Mouse (Mus musculus): ENCODE measurements at regions not wholly inside any gene's neighbourhood (a gene's known extent, or its start where the extent isn't known, plus 50 kb on each side); places are given as distances from the start of the nearest gene placed in this dataset.
A peak's percentile ranks its signal among the peaks of the same experiment; 100 is the strongest.
"Not testable (repeated sequence)": the region's sequence is repeated elsewhere in the genome, so short reads cannot be mapped to it uniquely, and the experiment has no call there.

DNA sequence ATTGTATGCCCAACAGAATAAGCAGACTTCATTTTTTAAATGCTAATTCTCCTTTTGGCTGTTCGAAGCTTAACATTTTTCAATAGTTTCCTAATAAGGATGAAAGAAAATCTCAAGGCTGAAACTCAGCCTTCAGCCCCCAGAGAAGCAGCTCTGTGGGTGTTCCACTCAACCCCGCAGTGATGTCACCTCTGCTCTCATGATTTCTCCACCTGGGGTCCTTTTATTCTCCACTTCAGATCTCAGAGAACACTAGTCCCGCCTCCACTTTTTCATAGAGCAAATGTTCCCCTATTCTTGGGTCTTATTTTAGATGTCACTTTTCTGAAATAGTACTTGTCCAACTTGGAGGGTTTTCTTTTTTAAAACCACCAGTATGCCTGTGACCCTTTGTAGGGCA, 567.3 kb downstream of the Cntn3 start:
- DNase-seq: no peak

DNA sequence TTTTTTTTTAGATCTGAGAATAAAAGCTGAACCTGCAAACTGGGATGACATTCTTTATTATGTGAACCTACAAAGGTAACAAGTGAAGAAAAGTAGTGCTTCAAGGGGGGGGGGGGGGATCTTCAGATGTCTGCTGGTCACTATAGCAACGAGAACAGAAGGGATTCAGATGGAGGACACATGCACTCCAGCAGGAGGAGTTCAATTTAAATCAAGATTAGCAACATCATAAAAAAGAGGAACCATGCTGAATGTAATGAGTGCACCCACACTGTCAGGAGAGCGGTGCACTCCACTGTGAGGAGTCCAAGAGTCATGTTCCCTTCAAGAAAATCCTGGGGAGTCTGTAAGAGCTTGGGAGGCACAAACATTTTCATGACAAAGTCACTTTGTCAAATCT, 574.7 kb downstream of the Cntn3 start:
- no peak for DNase-seq

DNA sequence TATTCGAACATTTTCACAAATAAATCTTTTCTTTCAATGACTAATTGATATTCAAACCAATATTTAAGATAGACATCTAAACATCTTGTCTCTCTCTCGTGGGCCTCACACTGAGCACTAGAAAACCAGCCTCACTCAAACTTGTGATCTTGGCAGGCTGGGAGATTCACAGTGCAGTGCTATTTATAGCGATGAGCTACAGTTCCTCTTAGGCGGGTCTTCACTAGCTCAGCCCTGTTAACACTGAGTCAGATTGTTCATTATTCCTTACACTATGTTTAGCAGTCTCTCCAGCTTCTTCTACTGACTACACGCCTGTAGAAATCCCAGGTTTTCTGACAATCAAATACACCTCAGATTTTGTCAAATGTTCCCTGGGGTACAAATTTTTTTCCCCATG, 575.3 kb downstream of the Cntn3 start:
- no peak for DNase-seq

DNA sequence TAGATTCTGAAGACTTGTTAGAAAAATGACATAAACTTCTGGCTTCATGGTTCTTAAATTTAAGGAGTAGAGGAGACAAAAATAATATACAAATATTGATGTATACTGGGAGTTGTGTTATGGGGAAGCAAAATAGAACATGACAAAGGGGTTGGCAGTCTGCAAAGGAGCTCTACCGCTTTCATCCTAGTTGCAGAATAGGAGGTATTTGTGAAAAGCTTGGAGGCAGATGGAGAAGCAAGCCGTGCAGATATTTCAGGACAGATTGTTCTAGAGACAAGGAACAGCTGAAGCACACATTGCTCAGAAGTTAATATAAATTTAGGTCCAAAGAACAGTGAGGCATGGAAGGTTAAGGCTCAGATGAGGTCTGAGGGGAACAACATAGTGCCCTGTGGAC, 580.1 kb downstream of the Cntn3 start:
- no peak for DNase-seq

DNA sequence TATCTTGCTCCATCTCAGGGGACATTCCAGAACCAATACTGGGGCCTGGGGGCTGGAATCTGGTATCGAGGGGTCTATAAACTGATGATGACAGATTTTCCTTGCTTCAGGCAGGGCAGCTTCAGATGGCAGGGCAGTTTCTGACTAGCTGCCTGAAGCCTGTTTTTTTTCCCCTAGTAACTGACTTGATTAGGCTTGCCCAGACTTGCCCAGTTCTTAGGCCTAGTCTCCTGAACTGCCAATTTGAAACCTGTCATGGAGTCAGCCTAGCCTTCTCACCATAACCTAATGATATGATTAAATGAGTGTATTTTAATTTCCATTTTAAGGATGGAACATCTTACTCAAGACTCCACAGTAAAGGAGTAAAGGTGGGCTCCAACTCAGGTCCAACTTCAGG, 591.2 kb downstream of the Cntn3 start:
- no peak for DNase-seq

DNA sequence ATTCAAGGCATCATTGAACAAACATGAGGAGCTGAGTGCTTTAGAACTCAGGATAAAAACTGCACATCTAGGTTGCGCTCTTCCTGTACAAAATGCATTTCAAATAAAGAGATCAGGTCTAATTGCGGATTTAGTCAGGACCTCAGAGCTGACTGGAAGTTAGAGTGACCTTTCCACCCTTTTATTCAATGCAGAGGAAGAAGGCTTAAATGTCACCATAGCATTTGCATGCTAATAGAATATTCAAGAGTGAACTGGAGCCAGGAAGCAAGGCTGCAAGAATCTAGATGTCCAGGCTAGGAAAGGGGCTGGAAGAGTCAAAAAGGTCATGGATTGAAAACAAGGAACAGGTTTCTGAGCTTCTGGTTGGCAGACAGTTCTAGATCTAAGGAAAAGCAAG, 593.7 kb downstream of the Cntn3 start:
- DNase-seq: no peak

DNA sequence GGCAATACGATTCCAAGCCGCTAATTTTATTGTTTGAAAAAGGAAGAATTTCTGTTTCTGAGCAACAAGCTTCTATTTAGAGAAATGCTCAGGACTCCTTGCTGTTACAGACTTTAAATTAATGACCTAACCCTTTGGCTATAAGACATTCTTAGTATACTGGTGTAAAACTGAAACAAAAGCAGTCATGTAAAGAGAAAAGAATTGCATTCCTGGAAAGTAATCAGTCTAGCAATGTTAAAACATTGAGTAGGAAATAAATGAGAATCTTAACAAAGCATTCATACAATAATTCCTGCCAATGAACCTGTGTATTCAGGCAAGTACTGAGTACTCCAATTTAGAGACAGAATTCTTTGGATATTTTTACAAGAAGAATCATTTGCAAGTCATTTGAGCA, 587.2 kb upstream of the Pdzrn3 start:
- DNase-seq: no peak

DNA sequence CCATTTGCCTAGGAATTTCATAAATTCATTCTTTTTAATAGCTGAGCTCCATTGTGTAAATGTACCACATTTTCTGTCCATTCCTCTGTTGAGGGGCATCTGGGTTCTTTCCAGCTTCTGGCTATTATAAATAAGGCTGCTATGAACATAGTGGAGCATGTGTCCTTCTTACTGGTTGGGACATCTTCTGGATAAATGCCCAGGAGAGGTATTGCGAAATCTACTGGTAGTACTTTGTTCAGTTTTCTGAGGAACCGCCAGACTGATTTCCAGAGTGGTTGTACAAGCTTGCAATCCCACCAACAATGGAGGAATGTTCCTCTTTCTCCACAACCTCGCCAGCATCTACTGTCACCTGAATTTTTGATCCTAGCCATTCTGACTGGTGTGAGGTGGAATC, 583.8 kb upstream of the Pdzrn3 start:
- not testable (repeated sequence) for DNase-seq

DNA sequence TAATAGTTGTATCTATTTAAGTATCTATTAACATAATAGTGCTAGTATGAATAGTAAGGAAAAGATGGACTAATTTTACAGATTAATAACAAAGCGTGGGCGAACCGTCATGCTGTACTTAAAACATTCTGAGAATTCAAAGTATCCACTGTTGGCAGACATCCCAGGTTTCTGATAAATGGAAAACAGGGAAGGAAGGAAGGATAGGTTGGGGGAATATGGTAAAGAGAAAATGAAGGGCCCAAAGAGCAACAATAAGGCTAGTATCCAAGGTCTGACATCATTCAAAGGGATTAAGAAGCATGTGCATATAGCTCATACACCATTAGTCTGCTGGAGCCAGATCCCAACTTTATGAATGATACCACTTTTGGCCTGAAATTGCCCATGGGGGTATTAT, 572.0 kb upstream of the Pdzrn3 start:
- DNase-seq: no peak

DNA sequence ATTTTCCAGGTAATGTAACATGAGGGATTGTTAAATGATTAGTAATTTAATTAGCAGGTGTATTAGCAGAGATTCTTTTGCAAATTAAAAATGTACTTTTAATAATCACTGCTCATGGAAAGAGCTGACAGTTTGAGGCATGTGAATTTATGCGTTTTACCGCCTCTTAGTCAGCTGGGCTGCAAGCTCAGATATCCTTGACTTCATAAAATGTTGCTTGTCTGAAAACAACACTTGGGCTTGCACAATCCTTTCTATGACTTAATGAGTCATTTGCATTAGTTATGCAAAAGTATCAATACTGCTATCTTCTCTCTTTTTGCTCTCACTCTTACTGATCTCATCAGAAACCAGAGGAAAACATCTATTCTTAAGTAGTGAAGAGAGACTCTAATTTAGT, 571.3 kb upstream of the Pdzrn3 start:
- DNase-seq: no peak

DNA sequence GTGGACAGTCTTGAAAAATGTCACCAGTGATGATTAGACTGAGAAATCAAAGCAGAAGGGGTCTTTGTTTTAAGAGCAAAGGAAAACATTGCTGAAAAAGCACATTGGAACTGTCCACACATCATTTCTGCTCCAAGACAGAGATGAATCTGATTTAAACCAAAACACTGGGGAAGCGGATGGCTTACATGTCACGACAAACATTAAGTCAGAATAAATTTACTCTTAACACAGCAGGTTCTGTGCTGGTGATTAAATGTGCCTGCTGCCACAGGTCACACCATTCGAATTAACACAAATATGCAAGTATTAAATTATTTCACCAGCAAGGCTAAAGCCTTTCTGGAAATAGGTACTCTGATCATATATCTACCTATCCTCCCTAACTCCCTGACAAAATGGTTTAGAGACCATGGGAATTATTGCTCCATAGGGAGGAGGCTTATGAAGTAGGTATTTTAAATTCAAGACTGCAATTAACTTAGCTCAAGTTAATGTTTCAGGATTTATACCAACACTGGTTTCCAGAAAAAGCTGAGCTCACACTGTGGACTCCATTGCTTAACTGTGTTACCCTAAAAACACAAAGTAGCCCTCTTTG, 562.7 kb upstream of the Pdzrn3 start:
- no peak for DNase-seq

DNA sequence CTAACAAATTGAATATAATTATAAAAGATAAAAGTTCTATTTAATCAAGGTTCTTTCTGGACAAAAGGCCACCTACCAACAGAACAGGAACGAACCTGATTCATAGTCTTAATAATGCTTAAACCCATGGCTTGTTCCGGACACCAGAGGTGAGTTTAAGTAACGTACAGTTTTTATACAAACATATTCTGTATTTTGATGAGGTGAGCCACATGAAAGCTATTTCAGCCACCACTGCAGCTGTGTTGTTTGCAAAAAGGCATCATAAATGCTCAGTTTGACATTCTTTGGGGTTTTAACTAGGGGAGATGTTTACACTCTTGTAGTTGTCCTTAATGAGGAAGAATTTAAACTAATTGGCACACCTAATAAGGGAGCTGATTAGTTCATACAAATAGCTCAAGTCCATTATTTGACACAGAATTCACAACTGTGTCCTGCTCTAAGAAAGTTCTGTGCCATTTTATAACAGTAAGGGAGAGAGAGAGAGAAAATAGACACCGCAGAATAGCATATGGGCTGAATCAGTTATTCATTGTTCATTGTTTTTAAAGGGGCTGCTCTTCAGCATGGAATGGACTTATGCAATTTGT, 560.8 kb upstream of the Pdzrn3 start:
- DNase-seq: no peak

DNA sequence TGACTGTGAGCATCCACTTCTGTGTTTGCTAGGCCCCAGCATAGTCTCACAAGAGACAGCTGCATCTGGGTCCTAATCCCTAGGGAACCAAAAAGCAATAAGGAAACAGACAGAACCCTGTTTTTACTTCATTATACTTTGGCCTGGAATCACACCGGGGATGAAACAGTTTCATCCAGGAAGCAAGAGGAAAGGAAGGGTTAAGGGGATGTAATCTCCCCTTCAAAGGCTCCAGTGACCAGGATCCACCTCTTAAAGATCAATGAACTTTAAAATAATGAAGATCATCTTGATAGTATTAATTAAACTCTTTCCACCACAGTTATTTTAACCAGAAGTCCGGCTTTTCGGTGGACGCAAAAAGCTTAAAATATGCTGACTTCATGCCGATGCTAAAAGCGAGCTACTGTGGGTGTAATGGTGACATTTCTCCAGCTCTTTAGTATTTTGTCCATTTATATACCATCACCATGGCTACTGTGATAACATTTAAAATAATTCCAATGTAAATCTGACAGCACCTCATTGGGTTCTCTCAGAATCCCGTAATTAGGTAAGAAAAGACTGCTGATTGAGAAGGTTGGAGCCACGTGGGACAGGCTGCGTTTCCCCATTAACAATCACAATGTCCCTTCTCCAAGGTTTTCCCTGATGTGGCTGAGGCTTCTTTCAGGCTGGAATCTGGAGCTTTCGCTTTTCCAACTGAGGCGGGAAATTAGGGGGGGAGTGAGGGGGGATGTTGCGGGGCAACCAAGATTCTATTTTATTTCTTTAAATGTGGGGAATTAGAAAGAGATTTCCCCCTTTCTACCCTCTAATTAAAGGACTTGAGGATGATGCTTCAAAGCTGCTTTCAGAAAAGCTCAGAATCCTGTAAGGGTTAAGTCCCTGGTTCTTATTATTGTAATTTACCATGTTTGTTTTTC, 560.0 kb upstream of the Pdzrn3 start:
- DNase-seq: peak; percentile 19

DNA sequence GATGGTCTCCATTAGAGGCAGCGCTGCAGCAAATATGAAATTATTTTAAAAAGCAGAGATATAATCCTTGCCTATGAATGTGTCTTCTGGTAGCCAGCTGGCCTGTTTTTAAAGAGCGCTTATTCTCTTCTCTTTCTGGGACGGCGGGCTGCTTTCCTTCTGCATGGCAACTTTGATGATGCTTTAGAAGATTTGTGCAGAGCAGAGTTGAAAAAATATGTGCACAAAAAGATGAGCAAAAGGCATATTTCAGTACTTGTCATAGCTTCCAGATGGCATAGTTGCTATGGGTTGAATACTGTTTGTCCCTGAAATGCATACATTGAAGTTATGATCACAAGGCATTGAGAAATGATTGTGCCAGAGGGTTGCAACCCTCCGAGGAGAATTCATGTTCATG, 554.1 kb upstream of the Pdzrn3 start:
- no peak for DNase-seq

DNA sequence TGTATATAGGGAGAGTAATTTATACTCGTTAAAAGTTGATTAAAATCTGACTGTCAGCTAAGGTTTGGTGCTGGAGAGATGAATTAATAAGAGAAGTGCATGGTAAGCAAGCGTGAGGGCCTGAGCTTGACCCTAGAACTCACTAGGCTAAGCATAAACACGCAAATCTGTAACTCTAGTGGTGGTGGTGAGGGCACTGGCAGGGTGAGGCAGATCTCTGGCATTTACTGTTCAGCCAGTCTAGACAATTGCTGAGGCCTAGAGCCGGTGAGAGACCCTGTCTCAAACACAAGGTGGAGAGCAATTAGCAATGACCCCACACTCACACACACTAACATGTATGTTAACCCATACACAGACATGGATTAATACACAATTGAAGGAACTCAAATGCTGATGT, 544.0 kb upstream of the Pdzrn3 start:
- DNase-seq: no peak

DNA sequence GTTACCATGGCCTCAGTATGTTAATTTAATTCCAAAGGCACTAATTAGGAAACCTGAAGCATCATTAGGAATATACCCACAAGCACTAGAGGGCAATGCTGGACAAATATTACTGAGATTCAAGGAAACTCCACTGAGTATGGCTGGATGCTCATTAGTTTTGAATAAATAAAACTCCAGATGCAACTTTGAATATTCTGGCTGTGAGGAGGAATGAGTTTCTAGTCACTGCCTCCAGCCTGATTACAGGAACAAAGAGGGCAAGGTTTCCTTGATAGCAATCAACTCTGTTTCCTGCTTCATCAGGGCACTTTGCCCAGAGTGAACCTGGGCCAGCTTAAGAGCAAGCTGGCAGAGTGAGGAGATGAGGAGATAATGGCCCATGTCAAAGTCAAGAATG, 543.5 kb upstream of the Pdzrn3 start:
- DNase-seq: no peak

DNA sequence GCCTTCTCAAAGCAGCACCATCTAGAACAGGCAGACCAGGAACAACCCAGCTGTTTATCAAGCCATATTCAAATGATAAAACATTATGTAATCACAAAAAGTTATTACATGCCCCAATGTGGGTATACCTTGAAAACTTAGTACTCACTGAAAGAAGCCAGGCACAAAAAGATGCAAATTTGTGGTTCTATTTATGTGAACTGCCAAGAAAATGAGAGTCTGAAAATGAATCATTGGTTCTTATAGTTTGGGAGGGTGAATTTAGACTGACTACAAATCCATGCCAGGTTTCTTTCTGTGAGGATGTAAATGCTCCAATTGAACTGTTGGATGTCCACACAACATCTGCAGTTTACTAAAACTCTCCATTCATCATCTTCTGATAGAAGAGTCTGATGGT, 541.2 kb upstream of the Pdzrn3 start:
- no peak for DNase-seq

DNA sequence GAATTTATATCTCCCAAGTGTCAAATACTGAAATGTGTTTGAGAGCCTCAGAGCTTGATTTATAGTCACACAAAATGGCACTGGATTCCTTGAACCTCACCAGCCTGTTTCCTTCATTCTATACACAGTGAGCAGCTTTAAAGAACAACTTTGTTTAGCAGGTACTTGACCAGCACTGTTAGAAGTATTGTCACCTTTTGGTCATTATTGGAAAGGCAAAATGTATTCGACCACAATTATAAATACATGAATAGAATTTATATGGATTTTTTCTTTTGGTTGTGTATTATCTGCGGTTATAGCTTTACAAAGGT, 527.3 kb upstream of the Pdzrn3 start:
- no peak for DNase-seq

DNA sequence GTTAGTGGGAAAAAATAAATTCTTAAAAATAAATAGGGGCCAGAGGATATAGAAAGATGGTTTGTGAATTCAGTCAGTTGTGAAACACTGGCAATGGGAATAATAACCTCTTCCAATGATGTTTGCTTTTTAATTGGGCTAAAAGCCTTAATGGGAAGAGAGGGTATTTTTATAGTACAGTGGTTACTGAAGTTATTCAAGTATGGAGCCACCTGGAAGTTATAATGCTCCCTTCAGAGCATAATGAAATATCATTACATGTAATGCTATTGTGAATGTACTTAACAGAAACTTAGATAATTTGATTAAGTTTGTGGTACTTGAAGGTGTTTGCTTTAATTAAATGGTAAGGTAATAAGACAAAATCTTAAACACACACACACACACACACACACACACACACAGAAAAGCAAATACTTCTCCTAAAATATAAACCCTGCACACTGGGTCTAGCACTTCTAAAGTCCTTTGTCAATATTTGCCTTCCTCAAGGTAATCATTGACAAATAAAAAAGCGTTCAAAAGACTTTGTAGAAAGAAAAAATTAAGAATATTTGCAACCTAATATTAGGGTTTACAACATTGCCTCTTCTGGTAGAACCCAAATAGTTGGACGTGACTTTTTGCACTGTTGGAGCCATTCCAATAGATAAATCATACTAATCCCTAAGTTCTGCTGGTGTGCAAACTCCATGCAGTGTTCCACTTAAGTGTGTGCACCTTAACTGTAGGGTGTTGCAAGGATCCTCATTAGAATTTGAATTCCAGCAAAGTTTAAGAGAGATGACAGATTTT, 526.7 kb upstream of the Pdzrn3 start:
- DNase-seq: no peak

DNA sequence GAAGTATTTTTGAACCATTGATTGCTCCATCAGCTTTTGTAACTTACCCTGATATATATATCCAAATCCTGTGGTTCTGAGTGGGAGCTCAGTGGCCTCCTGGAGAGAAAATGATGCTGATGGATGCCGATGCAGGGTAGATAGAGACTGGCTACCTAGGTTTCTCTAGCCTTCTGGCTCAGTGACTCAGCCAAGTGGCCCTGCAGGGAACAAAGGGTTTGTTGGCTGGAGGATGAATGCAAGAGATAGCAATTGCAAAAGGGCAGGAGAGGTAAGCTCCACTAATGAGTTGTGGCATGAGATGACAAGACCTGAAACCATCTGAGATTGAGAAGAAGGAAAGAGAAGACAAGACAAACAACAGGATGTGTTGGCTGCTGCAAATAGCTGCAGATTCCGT, 524.6 kb upstream of the Pdzrn3 start:
- no peak for DNase-seq

DNA sequence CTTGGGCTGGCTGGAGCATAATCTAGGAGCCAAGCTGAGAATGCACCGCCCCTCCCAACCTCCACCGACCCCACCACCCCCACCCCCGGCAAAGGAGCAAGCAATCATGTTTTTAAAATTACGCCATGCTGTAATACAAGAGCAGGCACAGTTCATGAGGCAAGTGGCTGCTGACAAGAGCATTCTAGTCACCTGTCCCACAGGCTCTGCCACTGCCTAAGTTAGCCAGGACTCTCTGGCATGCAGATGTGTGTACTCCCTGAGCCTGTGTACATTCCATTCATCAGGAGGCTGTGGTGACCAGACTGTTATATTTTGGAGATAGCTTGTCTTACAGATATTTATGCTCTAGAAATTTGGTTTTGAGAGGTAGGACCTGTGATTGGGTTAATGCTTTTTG, 520.8 kb upstream of the Pdzrn3 start:
- DNase-seq: no peak

DNA sequence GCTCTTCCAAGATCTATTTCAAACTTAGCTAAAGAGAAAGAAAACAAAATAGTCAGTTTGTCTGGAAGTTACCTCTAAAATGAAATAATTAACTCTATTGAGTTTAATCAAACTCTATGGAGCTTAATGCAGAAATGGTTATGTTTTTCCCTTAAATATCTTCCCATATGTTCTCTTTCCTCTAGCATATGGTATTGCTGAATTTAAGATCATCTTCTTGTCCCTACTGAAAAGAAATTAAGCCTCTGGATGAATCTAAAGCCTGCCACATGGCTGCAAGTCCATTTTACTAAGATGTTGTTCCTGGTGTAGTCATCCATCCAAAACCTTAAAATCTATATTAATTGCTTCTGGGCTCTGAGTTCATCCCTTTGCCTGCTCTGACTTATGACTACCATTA, 513.0 kb upstream of the Pdzrn3 start:
- DNase-seq: no peak

DNA sequence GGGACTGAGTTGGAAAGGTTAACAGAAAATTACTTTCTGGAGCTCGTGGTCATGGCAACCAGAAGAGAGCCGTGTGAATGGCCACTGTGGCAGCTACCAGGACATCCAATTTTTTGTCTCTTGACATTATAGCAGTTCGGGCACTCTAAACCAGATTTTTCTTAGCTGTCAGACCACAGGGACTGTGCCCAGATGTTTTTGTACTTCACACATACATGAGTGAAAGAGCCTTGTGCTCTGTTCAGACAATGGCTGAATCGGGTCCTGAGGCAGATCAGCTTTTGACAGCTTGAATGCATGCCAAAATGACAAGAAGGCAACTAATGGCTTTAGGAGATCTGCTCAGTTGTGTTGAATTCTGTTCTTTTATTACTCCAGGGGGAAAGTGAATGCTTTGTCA, 505.2 kb upstream of the Pdzrn3 start:
- DNase-seq: no peak

DNA sequence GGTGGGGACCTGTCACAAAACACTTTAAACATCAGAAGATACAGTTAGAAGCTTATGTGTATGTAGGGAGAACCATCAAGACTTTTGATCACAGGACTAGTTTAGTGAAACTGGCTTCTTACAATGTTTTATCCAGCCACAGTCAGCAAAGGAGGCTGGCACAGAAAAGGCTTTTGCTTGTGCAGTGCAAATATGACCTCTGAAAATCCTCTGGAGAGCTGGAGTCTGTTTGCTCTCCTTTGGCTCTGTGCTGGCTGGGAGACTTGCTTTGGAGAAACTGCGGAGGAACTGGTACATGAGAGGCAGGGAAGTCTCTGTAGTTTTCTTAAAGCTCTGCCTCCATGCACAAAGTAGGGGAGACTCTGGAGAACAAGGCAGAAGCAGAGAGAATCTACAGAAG, 497.2 kb upstream of the Pdzrn3 start:
- DNase-seq: no peak

Measured in right cerebral cortex, postnatal 25 days (tissue).